Mouse (Mus musculus) C2C12 (cell line): ENCODE results near the gene Stambpl1.

ENCODE experiments used
- CEBPB ChIP-seq: IDR thresholded peaks from one replicate; pipeline ENCODE4 v1.6.1; 2011; ENCODE audit warnings: low read depth, mild to moderate bottlenecking, control low read depth, moderate library complexity
- CTCF ChIP-seq: IDR thresholded peaks from one replicate; pipeline ENCODE4 v1.5.1; 2011; ENCODE audit not compliant: control insufficient read depth, insufficient read depth, insufficient read length
- MAX ChIP-seq: IDR thresholded peaks from one replicate; pipeline ENCODE4 v1.6.1; 2011; ENCODE audit warnings: mild to moderate bottlenecking, control low read depth
- MYOG ChIP-seq: IDR thresholded peaks from one replicate; pipeline ENCODE4 v1.6.1; 2011; ENCODE audit not compliant: control insufficient read depth, insufficient read length; ENCODE audit errors: extremely low read depth
- USF1 ChIP-seq: IDR thresholded peaks from one replicate; pipeline ENCODE4 v1.6.1; 2011; ENCODE audit warnings: low read depth, mild to moderate bottlenecking, control low read depth, moderate library complexity

GRCm38 (mm10) chr19:34233944-34234343 lies 41.9 kb downstream of the Stambpl1 start:
- no peak for TF ChIP-seq CTCF
- TF ChIP-seq CEBPB = no peak
- no peak for TF ChIP-seq USF1
- TF ChIP-seq MAX = no peak
- no peak for TF ChIP-seq MYOG
